Mouse (Mus musculus): ENCODE results near the gene Ap5b1. TPM values are rescaled to one million over a fixed set of nuclear protein-coding genes. Genes with fewer than 3 reads are reported as not detected.

Ap5b1 gene
- total RNA-seq (2023): 17.9 TPM

DNA sequence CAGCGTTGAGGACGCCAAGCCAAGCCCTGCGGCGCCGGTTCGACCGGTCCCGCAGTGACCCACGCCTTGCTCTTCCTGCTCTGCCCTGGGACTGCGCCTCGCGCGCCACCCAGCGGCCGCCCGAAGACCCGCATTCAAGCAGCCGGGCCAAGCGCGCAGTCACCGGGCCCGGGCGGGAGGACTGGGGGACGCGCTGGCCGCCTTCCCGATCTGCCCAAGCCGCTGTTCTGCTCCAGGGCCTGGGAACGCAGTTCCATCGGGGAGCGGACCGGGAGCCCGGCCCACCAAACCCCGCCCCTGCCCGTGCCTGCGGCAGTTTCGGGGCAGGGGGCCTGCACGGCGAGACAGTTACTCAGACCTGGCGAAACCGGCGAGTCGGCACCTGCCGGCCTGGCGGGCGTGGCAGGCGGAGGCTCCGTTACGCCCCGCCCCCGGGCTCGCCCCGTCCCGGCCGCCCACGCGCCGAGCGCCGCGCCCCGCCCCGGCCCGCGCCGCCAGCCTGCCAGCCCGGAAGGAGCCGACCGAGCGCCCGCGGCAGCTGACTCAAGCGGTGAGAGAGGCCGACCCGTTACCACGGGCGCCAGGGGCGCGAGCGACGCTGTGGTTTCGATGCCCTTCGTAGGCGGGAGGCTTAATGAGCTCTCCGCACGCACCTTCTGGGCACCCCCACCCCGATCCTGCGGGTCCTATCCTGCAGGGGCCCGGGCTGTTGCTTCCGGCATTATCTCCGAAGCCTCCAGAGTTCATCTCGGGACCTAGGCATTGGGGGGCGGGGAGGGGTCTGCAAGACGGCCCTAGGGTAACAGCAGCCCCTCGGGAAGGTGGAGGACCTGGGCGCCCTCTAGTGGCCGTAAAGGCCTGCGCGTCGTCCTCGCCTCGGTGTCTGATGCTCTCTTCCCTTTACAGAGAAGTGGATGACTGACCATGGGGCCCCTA is at the start of gene Ap5b1:
TSS of gene Ap5b1 (plus strand) at position 492 of the 936 bp plus-strand sequence.

DNA sequence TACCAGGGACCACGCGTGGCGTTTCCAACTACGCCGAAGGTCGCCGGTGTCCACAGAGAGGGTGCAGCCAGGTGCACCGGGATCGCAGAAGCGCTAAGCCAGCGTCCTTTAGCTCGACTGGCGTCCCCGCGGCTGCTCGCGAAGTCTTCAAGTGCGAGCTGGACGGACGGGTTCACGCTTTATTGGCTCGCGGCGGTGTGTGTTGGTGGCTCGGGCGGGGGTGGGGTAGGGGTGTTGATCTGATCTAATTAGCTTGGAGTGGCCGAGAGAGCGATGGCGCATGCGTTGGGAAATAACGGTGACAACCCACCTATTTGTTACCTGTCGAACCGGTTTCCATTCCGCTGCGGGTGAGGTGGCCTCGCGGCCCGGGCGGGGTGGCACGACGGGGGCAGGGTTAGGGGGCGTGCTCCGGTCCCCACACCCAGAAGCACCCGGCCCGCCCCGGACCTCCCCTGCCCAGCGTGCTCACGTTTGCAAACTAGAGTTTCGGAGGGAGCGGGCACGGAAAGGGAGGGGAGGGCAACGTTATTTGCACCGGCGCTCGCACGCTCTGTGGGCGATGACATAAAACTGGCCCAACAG is 7.3 kb upstream of the Ap5b1 start, which contains the start of gene Ovol1:
TSS of gene Ovol1 (minus strand) at position 190 of the 585 bp plus-strand sequence.

DNA sequence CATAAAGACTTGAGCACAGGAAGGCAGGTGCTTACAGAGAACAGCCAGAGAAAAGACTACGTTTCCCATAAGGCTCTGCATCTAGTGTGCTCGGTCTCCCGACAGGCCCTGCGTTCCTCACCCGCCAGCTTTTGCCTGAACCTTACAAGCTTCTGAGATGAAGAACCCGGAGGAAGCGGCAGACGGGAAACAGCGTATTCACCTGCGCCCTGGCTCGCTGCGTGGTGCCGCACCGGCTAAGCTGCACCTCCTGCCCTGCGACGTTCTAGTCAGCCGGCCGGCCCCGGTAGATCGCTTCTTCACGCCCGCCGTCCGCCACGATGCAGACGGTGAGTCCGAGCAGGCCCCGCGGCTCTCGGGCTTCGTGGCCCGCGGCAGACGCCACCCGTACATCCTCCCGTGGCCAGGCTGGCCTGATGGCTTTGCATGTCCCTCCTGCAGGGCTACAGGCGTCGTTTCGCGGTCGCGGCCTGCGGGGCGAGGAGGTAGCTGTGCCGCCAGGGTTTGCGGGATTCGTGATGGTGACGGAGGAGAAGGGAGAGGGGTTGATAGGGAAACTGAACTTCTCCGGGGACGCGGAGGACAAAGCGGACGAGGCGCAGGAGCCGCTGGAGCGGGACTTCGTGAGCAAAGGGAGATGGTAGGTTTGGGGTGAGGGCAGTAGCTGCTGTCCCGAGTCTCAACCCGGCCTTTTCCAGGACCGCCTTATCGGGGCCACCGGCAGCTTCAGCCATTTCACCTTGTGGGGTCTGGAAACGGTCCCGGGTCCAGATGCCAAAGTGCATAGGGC is 34.1 kb downstream of the Ap5b1 start, which contains the start of gene Rnaseh2c:
TSS of gene Rnaseh2c (plus strand) at position 122 of the 790 bp plus-strand sequence.

DNA sequence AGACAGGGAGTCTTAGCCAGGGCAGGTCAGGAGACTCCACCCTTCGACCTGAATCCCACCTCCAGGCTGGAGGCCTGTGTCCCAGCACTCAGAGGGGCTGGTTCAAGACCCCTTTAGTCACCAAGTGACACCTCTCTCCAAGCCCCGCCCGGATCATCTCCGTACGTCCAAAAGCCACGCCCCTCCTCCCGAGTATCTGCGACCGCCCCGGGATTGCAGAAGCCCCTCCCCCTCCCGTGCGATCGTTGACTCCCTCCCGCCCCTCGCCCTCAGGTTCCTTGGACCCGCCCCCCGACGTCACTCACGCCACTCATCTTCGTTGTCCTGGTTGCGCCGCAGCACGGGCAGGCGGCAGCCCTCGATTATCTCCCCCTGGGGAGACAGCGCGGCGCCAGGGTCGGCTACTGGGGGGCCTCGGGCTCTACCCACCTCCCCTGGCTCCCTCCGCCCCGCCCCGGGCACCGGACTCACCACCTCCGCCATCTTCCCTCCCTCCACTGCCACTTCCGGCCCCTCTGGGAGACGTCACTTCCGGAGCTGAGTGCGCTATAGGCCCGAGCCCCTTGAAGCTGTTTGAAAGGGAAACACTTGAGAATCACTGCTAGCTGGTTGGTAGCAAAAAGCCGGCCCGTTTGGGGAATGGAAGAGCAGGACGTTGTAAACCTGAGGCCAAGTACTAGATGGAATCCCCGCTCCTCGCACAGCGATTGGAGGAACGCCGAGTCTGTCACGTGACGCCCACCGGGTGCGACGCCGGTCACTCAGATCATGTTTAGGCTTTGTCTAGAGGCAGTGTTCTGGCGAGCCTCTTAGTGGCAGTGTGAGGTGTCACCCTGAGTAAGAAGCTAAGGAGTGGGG is 42.0 kb downstream of the Ap5b1 start, which contains the start of gene Kat5:
TSS of gene Kat5 (minus strand) at position 691 of the 858 bp plus-strand sequence.

Other genes with a start within 250 kb of the Ap5b1 start
- gene Catsper1, start 232.3 kb upstream of the Ap5b1 start, total RNA-seq (2023): not detected
- gene Cst6, start 218.5 kb upstream of the Ap5b1 start, total RNA-seq (2023): not detected
- gene Eif1ad, start 201.3 kb upstream of the Ap5b1 start, total RNA-seq (2023): 31.3 TPM
- 87.0 TPM for gene Banf1, start 200.9 kb upstream of the Ap5b1 start, total RNA-seq (2023)
- gene Sart1, start 179.3 kb upstream of the Ap5b1 start, total RNA-seq (2023): 189 TPM
- not detected for gene Tsga10ip, start 165.5 kb upstream of the Ap5b1 start, total RNA-seq (2023)
- gene Drap1, start 143.0 kb upstream of the Ap5b1 start, total RNA-seq (2023): 164 TPM
- 54.1 TPM for gene AI837181, start 142.9 kb upstream of the Ap5b1 start, total RNA-seq (2023)
- gene Fosl1, start 120.5 kb upstream of the Ap5b1 start, total RNA-seq (2023): 0.79 TPM
- 6.2 TPM for gene Ccdc85b, start 110.1 kb upstream of the Ap5b1 start, total RNA-seq (2023)
- gene Fibp, start 107.4 kb upstream of the Ap5b1 start, total RNA-seq (2023): 82.7 TPM
- gene Ctsw, start 99.5 kb upstream of the Ap5b1 start, total RNA-seq (2023): 43.6 TPM
- not detected for gene Efemp2, start 94.1 kb upstream of the Ap5b1 start, total RNA-seq (2023)
- 38.5 TPM for gene Mus81, start 79.6 kb upstream of the Ap5b1 start, total RNA-seq (2023)
- gene Cfl1, start 77.6 kb upstream of the Ap5b1 start, total RNA-seq (2023): 1,344 TPM
- not detected for gene 1700020D05Rik, start 64.2 kb upstream of the Ap5b1 start, total RNA-seq (2023)
- 4.8 TPM for gene Snx32, start 57.5 kb upstream of the Ap5b1 start, total RNA-seq (2023)
- not detected for gene Ovol1, start 7.4 kb upstream of the Ap5b1 start, total RNA-seq (2023)
- gene Rnaseh2c, start 33.8 kb downstream of the Ap5b1 start, total RNA-seq (2023): 78.0 TPM
- 144 TPM for gene Kat5, start 42.2 kb downstream of the Ap5b1 start, total RNA-seq (2023)
- gene Rela, start 69.5 kb downstream of the Ap5b1 start, total RNA-seq (2023): 151 TPM
- gene Sipa1, start 95.7 kb downstream of the Ap5b1 start, total RNA-seq (2023): 171 TPM
- 50.6 TPM for gene Map3k11, start 120.7 kb downstream of the Ap5b1 start, total RNA-seq (2023)
- gene Pcnx3, start 120.9 kb downstream of the Ap5b1 start, total RNA-seq (2023): 181 TPM
- not detected for gene Kcnk7, start 136.3 kb downstream of the Ap5b1 start, total RNA-seq (2023)
- 30.5 TPM for gene Ehbp1l1, start 158.3 kb downstream of the Ap5b1 start, total RNA-seq (2023)
- gene Fam89b, start 161.6 kb downstream of the Ap5b1 start, total RNA-seq (2023): 18.5 TPM
- not detected for gene Ltbp3, start 172.9 kb downstream of the Ap5b1 start, total RNA-seq (2023)
- gene Scyl1, start 203.4 kb downstream of the Ap5b1 start, total RNA-seq (2023): 74.2 TPM